Mouse (Mus musculus) left cerebral cortex, postnatal 10 days (tissue): ENCODE results near the gene Tmem260. TPM values are rescaled to one million over a fixed set of nuclear protein-coding genes. Genes with fewer than 3 reads are reported as not detected.
A peak's percentile ranks its signal among the peaks of the same experiment; 100 is the strongest.
"Not testable (repeated sequence)": the region's sequence is repeated elsewhere in the genome, so short reads cannot be mapped to it uniquely, and the experiment has no call there.

Source experiments
- DNase-seq, 2 experiments: peaks; one replicate each; pipeline ENCODE4 v3.0.0; 2021 to 2022; ENCODE audit warnings: low spot score in 2 of 2, mixed read lengths in 1 of 2; ENCODE audit errors: extremely low spot score in 1 of 2
- intact Hi-C: fragments of 180-260 bp; cut with DNase I; formaldehyde crosslinking; loops from one replicate; pipeline ENCODE4 v1.15.1; 2025
- total RNA-seq, 2 experiments: library from RNA; stranded (reverse); gene quantifications; 2 replicates each; pipeline ENCODE4 v1.2.3; 2021

The Tmem260 gene
- total RNA-seq, 2 experiments from 2014 or later = 18.6 to 18.7 TPM

DNA sequence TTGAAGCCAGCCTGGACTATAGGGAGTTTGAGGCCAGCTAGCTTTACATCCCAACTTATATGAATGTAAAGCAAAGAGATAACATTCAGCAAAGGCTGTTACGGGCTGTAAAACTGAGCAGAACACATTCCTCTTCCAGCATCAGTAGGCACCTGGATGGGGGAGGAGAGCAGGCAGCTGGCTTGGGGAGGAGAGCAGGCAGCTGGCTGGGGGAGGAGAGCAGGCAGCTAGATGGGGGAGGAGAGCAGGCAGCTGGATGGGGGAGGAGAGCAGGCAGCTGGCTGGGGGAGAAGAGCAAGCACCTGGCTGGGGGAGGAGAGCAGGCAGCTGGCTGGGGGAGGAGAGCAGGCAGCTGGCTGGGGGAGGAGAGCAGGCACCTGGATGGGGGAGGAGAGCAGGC, 29.4 kb downstream of the Tmem260 start:
- intact Hi-C loops = no loop called here
- DNase-seq = no peak

DNA sequence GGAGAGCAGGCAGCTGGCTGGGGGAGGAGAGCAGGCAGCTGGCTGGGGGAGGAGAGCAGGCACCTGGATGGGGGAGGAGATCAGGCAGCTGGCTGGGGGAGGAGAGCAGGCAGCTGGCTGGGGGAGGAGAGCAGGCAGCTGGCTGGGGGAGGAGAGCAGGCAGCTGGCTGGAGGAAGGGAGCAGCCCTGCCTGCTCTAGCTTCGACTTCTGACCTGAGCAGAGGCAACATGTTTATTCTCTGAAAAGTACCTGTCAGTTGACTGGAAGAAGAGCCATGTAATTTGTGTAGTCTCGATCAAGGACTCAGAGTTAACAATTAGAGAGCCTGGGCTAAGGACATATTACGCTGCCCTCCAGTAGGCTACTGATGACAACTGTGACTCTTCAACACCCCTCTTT, 29.9 kb downstream of the Tmem260 start:
- intact Hi-C loops, DNase-seq: not testable (repeated sequence)

DNA sequence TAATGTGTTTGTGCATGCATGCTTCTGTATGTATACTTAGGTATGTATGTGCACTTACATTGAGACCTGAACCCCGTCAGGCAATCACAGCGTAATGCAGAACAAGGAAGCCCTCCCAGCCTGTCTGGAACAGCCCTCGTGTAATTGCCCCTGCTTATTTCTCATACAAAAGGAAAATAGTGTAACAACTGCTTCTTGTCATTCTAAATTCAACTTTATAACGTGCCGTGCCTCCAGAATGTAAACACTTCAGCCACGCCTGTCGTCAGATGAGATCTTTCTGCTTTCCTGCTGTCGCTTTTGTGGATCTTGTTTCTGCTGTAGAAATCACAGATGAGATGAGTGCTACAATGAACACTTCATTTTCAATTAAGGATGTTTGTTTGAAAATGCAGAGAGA, 30.4 kb downstream of the Tmem260 start:
- no peak for DNase-seq
- intact Hi-C loops = no loop called here

DNA sequence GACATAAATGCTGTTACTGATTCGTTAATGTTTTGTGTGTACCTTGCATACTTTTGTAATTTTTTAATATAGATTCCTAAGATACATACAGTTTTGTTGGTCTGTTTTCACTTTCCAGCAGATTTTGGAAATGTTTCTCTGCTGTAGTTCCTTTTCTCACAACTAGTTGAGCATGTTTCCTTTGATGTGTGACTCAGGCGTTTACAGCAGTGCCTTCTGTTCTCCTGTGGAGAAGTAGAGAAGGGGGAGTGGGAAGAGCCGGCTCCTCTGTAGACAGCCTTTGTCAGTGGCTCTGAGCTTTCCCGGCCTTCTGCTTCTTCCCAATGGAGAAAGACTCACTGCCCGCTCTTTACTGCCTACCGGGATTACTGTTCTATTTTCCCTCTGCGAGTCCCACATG, 35.7 kb downstream of the Tmem260 start:
- DNase-seq = no peak
- intact Hi-C loops = loop anchor here (10.0 kb wide), 1 partner anchor 633 kb away; no protein-coding TSS in a partner anchor

DNA sequence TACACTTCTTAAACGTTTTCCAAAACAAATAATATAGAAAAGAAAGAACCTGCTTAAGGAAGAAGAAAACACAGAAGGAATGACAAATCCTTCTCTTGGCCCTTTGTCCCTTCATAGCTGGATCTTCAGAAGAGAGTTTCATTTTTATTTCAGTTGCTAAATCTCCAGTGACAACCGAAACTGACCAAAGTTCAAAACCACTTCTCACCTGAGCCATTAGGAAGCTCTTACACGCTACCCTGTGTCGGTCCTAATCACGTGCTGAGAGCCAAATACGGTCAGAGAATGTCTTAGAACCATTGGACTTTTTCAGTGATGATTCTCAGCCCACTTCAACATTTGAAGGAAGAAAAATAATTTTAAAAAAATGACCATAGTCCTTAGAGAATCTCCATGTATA, 36.8 kb downstream of the Tmem260 start:
- no peak for DNase-seq
- intact Hi-C loops = loop anchor here (10.0 kb wide), 1 partner anchor 632 kb away; no protein-coding TSS in a partner anchor

DNA sequence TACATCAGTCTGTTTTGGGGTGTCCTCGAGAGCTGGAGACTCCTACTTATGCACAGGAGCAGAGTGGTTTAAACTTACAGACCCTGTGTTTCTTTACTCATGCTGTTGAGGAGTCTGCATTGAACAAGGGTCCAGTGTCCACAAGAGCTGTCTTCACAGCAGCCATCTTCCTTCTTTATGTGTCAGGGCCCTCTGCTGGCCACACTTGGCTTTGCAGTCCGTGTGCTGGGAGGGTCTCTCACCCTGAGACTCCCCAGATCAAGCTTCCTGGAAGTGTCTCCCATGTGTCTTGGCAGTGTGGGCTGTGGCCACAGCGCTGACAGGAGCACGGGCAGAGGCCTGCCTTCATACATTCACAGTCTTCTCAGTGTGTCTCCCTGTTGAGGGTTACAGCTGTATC, 48.0 kb downstream of the Tmem260 start:
- peak in 1 of 2 experiments; percentile 57 for DNase-seq
- intact Hi-C loops = loop anchor here (5.0 kb wide), 1 partner anchor 122 kb away; no protein-coding TSS in a partner anchor

DNA sequence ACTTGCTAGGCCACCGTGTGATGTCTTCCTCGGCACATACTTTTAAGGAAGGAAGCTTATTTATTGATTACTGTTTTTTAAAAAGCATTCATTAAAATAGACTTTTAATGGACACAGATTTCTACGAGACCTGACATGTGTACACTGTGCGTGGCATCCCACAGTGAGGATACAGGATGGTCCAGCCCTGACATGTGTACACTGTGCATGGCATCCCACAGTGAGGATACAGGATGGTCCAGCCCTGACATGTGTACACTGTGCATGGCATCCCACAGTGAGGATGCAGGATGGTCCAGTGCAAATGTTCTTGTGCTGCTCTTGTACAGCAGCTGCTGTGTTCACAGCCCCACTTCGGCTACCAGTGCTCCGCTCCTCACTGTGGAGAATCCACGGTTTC, 56.6 kb downstream of the Tmem260 start:
- intact Hi-C loops = no loop called here
- DNase-seq = no peak

DNA sequence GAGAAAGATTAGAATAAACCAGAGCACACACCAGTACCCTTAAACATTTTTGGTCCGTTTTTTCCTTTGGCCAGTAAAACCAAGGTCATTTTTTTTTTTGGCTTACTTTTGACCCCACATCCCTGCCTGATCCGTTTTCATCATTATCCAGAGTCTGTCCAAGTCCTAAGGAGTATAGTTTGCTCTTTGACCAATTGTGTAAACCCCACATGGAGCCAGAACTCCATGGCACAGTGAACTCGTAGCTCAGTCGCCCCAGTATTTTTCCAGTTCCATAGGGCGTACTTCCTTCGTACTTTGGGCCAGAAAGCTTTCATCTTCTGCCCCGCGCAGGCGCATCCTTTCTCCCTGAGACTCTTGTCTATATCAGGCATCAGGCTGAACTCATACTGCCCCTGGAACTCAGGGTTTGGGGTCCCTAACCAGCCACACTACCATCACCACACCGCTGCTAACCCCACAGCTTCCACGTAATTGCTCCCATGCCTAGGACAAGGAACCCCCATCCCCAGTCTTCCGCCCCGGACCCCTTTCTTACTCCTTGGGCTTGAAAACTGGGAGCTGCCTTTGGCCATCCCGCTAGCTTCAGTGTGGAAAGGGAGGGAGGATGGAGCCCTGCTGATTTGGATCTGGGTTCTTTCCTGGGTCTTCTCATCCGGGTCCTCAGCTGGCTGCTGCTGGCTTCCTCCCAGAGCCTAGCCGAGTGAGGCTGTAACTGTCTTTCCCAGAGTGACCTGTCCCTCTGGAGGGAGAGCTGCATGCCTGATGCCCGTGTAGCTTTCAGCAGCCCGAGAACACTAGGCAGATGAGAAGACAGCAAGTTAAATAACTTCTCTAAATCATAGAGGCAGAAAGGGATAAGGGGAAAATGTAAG, 58.0 kb downstream of the Tmem260 start:
- intact Hi-C loops = no loop called here
- peak in 1 of 2 experiments; percentile 42 for DNase-seq

DNA sequence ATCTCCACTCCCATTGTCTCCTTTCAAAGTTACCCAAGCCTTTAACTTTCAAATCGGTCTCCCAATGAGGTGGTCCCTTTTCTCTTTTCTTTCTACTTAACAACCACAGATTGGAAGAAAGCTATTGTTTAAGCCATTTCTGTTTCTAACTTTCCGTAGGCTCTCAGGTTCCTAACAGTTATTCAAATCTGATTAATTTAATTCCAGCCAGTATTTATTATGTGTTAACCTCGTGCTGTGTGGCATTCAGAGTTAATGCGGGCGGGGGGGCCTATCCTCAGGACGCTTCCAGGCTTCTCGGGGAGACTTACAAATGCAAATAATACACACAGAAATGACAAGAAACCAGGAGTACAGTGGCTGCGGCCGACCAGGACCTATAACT, 58.6 kb downstream of the Tmem260 start:
- intact Hi-C loops = no loop called here
- no peak for DNase-seq

DNA sequence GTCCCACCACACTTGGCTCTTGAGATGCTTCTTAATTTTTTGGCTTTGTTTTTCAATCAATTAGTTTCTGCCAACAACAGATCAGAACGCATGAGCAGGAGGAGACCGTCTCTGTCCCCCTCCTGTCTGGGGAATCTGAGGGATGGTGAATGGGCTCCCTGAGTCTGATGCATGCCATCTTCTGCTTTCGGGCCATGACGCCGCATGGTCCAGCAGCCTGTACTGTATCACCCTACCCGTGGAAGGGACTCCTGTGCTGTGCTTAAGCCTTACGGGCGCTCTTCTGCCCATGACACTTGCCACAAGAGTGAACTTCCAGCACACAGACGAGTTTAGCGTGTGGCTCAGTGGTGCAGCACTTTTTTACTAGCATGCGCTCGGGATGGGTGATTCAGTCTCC, 59.7 kb downstream of the Tmem260 start:
- DNase-seq = no peak
- intact Hi-C loops = no loop called here

DNA sequence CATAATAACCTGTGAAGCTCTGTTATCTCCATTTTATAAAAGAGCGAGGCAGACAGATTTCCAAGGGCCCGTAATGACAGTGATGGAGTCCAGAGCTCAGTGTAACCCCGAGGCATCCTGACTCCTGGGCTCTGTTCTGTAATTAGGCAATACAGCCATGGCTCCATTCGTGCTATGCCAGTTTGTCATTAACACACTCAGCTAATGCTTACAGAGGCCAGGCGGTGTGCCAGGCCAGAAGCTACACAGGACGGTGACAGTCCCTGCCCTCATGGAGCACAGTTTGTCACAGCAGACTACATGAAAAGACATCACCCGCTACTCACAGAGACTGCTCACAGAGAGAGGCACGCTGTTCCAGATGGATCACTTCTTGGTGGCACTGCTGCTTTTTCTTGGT, 61.5 kb downstream of the Tmem260 start:
- no peak for DNase-seq
- intact Hi-C loops = no loop called here

DNA sequence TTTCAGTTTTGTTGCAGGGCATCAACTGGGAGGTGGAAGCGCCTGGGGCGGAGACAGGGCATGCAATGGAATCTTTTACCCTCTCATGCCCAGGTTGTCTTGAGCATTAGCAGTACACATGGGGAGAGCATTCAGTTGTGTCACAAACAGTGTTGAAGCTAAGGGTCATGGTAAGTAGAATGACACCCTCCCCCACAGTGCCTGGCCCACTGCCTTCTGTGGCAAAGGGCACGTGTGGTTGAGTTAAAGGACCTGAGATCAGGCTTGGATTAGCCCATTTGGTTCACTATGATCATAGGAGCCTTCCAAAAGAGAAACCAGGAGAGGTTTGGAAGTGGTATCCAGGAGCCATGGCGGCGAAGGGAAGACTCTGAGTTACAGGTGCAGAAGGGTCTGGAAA, 63.2 kb downstream of the Tmem260 start:
- no peak for DNase-seq
- intact Hi-C loops = no loop called here

DNA sequence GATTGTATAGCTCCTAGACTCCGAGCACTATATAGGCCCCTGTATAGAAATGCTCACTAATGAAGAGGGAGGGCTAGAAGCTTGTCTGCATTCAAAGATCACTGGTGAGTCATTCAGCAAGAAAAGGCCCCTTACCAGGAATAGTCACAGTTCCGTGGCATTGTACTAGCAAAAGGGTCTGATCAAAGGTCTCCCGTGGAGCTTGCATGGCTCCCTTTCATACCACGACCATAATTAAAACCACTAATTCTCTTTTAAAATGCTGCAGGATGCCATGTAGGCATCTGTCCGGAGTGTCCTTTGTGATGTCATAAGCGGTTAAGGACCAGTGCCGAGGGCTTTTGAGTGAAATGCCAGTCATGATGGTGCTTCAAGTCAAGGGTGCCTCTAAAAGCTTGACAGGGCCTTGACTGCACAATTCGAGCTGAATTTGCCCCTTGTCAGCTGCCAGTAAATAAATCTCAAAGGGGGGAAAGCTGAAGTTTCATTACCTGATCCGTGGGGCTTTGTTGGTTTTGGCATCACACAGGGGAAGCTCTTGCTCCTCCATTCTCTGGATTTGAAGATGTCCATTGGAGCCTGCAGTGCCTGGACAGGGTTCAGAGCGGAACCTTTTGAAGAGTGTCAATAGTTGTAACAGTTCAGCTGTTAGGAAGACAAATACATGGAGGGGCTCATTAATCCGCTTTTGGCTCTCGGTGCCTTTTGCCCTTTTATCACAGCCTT, 67.3 kb downstream of the Tmem260 start:
- intact Hi-C loops = no loop called here
- no peak for DNase-seq

DNA sequence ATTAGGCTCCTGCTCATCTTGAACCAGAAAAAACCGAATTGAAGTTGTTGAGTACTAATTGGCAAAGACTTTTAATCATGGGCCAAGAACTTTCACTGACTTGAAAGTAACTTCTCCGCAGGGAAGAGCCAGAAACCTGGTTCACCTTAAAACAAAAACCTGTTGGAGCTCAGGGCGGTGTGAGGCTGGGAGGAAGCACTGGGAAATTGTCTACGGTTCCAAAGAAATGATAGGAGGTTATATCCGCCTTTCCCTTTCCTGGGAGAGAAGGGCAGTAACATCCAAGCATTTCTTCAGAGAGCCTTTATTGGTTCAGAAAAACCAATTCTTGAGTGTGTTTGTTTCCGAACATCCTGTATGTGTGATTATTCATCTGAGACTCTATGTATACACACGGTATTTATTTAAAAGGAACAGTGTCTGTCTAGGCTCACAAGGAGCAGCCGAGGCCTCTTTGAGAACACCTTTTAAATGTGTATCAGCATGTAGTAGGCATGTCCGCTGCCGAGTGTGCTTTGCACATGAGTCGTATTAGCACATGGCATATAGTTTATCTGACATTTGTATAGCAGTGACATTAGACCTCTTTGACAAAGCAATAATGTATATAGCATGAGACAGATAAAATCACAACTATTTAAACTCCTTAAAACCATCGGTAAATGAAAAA, 68.0 kb downstream of the Tmem260 start:
- no peak for DNase-seq
- intact Hi-C loops = no loop called here

DNA sequence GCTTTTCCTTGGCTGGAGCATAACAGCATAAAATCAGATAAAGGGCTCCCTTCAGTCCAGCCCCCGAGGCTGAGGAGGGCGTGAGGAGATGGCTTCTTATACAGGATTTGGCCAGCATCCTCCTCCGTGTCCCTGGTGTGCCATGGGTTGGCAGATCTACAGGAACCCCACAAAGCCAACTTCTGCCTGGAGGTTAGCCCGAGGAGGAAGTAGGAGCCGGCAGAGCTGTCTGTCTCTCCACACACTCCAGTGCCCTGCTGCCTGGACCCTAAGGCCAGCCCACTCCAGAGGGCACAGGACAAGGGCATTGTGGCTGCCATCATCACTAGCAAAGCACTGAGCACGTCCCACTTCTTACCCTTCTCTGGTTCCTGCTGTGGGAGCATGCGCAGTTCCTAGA, 68.7 kb downstream of the Tmem260 start:
- intact Hi-C loops = no loop called here
- DNase-seq = no peak

DNA sequence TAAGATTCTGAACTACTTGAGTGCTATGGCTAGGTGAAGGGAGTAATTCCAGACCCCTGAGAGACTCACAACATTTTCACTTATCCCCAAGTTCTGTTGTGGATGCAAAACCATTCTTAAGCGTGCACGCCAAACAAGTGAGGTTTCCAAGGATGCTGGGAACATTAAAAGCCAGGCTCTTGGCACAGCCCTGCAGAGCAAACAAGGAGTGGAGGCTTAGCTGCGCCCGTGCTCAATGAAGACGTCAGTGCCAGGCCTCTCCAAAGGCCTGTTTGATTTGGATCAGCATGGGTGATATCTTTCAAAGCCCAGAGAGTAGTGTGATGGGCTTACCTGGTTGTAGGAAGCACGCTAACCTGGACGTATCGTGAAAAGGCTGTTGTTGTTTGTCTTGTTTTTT, 69.6 kb downstream of the Tmem260 start:
- intact Hi-C loops = no loop called here
- no peak for DNase-seq

DNA sequence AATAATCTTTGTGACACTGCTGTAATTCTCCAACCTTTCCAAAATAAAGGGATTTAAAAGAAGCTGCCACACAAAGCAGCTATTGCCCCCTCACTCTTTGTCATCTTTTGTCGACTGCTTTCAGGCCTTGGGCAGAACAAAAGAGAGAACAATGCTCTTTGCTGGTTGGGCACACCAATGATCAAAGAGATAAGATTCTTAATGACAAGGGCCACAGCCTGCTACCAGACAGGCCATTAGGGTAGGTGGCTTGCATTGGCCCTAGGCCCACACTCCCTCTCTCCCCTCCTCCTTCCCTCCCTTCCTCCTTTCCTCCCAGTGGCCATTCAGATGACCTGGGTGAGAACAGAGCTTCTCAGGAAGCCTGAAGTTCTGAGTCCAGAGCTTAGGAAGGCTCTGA, 77.4 kb downstream of the Tmem260 start:
- DNase-seq = no peak
- intact Hi-C loops = loop anchor here (10.0 kb wide), 1 partner anchor 471 kb away; no protein-coding TSS in a partner anchor

DNA sequence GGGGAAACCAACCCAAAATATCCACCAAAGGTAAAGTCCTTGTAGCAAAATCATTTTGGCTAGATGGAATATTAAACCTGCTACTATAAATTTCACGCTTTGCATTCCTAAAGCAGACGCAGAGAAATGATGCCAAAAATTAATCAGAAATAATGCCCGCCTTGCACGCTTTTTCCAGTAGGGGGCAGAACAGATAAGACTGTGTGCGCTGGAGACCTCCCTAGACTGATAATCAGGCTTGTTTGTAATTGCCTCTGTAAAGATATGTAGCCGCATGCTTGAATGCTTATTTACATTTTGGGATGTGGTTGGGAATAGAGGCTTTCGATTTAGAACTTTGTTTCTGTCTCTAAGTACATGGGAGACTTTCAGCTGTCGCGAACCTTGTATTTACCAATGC, 78.2 kb downstream of the Tmem260 start:
- intact Hi-C loops = loop anchor here (10.0 kb wide), 1 partner anchor 471 kb away; no protein-coding TSS in a partner anchor
- peak in 1 of 2 experiments; percentile 33 for DNase-seq

DNA sequence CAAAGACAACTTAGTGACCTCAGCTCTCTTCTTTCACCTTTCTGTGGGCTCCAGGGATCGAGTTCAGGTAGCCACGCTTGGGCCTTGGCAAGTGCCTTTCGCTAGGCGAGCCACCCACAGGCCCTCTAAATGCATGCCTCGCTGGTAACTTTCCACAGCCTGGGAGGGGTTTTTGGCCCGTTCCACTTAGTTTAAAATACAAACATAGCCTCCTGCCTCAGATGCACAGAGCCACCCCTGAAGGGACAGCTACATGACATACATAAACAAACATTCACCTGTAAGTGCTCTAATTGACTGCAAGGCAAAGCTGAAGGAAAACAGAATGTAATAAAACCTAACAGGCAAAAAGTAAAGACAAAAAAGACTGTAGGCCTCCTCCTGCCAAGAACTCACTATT, 79.1 kb downstream of the Tmem260 start:
- intact Hi-C loops = loop anchor here (10.0 kb wide), 1 partner anchor 470 kb away; no protein-coding TSS in a partner anchor

More for the DNA sequence above, 79.1 kb downstream of the Tmem260 start:
- no peak for DNase-seq
